Mouse (Mus musculus) lung, postnatal 4 days (tissue): ENCODE results near the gene Ppip5k1.
"Not testable (repeated sequence)": the region's sequence is repeated elsewhere in the genome, so short reads cannot be mapped to it uniquely, and the experiment has no call there.

Experiments
- DNase-seq, 2 experiments: peaks; one replicate each; pipeline ENCODE4 v3.0.0; 2021

Gene Ppip5k1

DNA sequence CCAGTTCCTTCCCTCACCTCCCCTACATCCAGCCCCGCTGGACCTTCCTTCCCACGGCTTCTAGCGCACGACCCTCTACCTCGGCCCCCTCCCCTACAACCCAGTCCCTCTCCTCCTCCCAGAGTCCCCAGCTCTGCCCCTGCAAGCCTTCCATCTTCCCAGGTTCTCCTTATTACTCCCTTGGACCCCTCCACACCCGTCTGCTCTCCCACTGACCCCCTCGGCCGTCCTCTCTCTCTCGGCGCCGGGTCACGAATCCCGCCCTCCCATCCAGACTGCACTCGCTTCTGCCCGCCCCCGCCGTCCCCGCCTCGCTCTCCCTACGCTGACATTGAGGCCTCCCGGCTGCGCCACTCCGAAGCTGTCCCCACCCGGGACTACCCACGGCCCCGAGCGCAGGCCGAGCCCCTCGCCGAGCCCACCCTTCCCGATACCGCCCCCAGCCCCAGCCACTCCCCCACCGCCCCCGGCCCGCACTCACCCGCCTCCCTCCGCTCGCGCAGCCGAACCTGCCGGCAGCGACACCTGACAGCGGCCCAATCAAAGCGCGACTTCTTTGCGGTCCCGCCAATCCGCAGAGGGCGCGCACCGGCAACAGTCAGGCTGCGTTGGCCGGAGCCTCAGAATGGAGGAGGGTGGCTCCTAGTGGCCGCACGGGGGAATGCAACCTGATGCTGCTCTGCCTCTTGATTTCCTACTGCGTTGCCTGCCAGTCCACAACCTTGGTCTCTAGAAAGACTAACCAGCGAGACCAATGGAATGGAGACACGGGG lies at the start of gene Ppip5k1:
Ppip5k1 (minus strand) TSS at position 577 of the 773 bp plus-strand sequence.
- DNase-seq: peak; percentile 97 to 98

DNA sequence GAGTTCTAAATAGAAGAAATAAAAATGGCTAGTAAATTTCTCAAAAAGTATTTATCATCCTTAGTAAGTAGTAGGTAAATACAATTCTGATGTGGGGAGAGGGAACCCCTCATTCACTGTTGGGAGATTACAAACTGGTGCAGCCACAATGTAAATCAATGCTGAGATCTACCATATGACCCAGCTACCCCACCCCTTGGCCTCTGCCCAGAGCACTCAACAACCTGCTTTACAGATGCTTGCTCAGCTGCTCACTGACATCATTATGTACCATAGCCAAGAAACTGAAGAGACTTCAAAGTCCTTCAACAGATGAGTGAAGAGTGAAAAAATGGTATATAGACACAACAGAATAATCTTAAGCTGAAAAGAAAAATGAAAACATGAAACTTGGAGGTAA lies 48.1 kb upstream of the Ppip5k1 start:
- no peak for DNase-seq

DNA sequence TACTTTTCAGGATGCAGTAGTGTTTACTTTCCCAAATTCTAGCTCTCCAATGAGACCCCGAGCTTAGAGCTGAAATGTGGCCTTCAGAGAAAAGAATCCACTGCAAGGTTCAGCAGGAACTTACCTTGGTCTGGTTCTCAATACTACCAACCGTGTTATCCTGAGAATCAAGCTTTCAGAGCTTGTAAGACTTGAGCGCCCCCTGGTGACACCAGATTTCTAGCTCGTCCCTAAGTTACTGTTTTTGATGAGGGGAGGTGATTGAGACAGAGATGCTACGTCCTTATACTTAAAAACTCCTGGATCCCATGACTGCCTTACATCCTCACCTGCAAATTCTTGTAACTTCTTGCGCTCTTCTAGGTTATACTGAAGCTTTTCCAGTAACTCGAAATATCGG lies 41.4 kb upstream of the Ppip5k1 start:
- DNase-seq: peak; percentile 51 to 79

DNA sequence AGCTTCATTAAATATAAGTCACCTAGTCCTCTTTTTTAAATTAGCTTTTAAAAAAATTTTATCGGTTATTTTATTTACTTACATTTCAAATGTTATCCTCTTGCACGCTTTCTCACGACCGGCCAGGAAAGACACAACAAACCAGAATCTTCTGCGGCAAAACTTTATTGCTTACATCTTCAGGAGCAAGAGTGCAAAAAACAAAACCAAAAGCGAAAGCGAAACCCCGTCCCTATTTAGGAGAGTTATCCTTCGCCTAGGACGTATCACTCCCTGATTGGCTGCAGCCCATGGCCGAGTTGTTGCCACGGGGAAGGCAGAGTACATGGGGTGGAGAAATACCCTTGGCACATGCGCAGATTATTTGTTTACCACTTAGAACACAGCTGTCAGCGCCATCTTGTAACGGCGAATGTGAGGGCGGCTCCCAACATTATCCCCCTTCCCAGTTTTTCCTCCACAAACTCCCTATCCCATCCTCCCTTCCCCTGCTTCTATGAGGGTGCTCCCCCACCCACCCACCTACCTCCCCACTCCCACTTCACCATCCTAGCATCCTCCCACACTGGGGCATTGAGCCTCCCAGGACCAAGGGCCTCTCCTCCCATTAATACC lies 31.9 kb upstream of the Ppip5k1 start, which contains the start of gene Strc:
Strc (minus strand) TSS at position 208 of the 615 bp plus-strand sequence.
- not testable (repeated sequence) for DNase-seq

DNA sequence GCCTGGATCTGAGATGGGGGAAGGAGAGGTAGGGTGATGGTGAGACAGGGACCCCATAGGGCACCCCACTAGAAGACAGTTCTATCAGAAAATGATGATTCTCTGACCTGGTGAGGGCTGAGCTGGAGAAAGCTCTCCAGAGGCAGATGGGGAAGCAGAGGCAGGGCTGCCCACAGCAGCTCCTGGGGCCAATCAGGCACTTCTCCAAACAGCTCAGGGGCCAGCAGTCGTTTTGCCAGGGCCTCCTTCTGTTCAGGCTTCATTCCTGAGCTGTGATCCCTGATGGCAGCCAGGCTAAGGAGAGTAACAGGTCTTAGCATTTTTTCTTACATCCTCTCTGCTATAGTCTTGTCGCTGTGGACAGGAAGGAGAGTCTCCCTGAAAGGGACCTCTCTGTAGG lies 19.6 kb upstream of the Ppip5k1 start:
- no peak for DNase-seq

DNA sequence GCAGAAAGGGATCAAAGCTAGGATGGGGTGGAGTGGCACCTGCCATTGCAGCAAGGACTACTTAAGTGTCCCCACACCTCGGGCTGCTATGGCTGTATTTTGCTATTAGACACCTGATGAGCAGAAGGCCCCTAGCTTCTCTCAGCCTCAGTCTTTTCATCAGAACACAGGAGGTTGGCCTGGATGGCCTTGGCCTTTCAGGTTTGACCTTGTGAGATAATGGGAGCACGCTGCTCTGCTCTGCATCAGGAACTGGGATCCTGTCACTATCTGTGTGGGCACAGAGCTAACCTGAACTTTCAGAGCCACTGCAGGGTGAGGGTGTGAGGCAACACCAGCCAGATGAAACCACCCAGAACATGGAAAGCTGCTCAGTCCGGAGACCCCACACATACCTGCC lies 17.1 kb upstream of the Ppip5k1 start:
- DNase-seq: no peak

DNA sequence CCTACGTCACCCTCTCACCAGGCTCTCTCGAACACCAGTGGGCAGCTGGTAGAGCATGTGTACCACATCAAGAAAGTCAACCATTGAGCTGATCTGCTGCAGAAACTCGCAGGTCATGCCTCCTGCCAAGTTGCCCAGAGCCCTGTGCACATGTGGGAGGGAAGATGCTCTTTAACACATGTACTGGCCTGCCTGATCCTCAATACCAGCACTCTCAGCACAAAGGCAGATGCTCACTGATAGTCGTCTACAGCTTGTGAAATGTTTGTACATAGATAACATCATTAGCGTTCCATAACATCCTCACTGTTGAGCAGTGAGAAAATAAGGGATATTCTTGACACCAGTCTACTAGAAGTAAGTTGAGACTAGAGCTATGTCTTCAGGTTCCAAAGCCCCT lies 15.7 kb upstream of the Ppip5k1 start:
- no peak for DNase-seq

DNA sequence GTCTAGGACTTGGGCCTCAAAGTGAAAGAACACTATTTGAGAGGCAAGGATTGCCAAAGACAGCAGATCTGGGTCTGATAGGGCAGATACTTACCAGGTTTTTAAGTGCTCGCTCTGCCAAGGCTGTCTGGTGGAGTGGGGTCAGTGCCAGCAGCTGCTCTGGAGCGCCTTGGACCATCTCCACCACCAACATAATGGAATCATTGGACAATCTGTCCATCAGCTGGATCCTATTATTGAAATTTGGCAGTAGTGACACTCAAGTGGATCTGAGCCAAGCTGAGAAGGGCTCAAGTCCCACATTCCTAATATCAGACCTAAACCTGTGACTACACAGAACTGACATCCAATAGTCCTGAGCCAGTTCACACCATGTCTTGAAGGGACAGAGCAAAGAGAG lies 13.6 kb upstream of the Ppip5k1 start:
- DNase-seq: no peak

DNA sequence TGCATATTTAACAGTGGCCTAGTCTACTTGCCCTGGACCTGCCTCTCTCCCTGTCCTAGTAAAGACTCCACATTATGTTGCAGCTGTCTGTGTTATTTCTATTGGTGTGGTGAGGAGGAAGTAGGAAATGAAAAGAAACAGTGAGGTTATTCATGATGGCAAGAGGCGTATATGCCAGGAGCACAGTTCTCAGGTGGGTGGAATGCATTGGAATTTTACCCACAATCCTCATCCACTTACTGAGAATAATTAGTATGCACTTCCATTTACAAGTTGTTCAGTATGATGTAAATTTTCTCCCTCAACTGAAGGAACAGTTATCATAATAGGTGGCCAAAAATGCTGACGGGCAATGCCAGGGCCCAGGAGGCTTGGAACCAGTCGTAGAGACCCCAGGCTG lies 8.5 kb upstream of the Ppip5k1 start:
- DNase-seq: no peak

DNA sequence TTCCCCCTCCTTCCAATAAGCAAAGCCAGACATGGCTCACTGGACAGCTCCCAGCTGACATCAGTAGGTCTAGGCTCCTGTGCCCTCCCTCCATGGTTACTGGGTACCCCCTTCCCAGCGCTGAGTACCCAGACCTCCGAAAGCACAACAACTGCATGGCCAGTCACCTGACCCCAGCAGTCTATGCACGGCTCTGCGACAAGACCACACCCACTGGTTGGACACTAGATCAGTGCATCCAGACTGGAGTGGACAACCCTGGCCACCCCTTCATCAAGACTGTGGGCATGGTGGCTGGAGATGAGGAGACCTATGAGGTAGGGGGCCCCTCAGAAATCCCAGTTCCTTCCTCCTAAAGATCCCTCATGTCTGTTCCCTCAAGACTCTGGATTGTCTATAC lies 4.3 kb upstream of the Ppip5k1 start:
- no peak for DNase-seq

DNA sequence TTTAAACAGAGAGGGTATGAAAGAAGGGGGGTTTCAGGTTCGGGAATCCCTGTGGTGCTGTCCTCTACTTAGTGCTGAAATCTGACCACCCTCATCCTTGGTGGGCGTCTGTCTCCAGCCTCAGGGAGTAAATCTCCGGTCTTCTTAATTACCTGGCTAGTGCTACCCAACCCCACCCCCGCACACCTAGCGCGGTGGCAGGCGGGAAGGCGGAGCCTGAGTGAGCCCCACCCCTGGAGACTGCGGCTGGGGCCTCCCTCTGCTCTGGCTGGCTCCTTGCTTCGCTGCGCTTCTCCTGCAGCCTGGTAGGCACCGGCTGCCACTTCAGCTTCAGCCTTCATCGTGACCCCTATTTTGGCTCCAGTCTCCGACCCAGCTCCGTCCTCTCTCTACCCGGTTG lies 3.2 kb upstream of the Ppip5k1 start:
- DNase-seq: peak; percentile 63 to 69

DNA sequence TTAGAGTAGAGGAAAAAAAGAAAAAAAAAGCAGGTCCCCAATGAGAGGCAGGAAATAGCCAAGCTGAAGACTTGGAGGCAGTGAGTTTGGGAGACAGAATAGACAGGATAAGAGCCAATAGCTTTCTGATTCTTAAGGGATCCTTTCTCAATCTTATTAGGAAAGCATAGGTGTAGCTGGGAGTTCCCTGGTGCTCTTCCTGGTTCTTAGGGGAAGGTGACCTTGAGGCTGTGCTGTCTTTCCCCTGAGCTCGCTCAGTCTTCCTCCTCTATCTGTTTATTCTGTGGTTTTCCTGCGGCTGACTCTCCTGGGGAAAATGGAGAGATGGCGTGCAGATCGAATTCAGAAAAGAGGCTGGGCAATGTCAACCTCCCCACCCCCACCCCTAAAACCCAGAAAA lies 2.8 kb upstream of the Ppip5k1 start:
- no peak for DNase-seq

DNA sequence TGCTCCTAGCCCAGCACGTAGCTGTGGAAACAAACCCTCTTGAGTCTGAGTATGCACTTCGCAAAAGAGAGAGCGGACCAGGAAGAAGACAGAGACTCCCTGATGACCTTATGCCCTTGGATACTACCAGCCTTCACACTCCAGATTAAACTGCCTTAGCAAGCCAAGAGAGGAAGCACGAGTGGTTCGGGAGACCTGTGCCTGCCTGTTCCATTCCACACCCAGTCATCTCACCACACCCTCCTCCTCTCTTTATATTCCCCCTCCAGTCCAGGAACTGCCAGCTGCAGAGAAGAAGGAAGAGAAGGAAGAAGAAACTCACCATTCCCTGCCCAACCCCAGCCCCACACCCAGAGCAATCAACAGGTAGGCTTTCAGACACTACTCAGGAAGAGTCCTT lies 2.3 kb upstream of the Ppip5k1 start, which contains the start of gene Ckmt1:
Ckmt1 (plus strand) TSS at position 221 of the 400 bp plus-strand sequence.
- DNase-seq: no peak

DNA sequence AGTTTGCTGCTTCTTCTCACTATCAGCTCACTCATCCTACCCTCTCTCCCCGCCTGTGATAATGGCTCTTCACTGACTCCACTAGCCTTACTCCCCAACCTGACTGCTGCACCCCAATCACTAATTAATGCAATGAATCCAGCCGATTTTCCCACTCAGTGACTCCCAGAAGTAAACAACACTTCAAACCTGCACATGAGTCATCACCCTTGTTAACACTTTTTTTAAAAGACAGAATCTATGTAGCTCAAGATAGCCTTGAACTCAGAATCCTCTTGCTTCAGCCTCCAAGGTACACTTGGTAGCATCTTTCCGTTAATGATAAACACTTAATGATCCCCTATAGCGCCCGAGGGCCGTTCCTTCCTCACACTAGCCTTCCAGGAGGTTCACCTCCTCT lies 818 bp downstream of the Ppip5k1 start:
- no peak for DNase-seq

DNA sequence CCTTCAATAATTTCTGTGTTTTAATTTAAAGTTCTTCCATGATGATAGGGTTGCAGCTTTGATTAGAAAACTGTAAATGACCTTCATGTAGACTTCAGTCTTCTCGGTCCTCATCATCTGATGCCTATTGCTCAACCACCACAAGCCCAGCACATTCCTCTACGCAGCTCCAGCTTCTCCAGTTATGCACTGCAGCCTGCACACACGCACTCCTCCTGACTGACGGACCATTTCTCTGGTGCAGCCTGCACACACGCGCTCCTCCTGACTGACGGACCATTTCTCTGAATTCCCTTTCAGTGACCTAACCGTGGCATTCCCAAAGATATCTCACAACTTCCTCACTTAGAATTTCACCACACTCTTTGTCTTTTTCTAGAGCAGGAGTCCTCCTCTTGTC lies 2.0 kb downstream of the Ppip5k1 start:
- DNase-seq: no peak

DNA sequence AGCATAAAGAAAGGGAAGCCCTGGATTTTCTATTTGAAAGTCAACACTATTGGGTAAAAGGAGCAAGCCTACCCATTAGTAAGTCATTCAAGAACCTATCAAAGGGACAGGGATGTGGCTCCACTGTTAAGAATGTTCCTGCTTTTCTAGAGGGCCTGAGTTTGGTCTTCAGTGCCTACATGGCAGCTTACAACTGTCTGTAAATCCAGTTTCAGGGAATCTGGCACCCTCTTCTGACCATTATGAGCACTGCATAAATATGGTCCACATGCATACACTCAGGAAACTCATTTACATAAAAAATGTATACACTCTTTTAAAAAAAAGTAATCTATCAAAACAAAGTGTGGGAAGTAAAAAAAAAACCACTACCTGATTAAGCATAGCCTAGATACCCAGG lies 16.1 kb downstream of the Ppip5k1 start:
- DNase-seq: no peak

DNA sequence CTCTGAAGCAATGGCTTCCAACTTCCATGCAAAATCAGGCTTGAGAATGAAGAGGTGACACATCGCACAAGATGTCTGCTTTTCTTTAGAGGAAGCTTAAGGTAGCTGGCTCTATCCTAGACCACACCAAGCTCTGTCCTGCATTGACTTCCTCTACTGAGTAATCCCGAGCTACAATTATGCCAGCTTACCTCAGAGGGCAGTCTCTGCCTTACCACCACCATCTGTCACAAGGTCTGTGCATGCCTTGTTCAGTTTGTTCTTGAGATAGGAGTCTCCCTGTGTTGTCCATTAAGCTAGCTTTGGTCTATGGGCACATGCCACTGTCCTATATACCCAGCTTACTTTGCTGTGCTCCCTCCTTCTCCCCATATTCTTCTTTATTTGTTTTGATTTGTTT lies 25.7 kb downstream of the Ppip5k1 start:
- DNase-seq: no peak

DNA sequence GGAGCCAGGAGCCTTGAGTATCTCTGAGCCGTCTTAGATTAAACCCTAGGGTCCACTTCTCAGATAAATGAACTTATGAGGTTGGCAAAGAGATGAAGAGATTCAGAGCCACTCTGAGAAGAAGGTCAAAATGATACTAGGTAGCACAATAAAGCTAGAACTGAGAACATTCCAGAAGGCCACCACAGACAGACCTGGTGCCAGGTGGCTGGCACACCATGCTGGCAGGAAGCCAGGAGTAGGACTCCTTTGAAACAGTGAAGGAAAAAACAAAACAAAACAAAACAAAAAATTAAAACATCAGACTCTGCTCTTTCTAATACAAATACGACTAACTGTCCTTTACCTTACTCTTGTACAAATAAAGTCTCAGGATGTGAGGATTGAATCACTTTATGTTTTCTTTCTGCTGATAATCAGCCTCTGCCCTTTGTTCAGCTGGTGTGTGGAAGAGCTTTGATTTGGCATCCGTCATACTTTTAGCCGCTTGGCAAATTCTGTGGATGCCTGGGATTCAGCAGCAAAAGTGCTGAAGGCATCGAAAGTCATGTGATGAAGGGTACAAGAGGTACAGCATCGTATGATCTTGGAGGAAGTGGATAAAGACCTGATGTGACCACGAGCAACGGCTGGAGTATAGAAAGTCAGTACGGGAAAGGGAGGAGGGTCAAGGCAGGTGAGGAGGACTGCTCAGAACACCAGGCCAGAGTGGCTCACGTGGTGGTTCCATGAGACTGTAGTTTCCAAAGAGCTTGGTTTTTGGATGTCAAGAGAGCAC lies 31.3 kb downstream of the Ppip5k1 start:
- no peak for DNase-seq

DNA sequence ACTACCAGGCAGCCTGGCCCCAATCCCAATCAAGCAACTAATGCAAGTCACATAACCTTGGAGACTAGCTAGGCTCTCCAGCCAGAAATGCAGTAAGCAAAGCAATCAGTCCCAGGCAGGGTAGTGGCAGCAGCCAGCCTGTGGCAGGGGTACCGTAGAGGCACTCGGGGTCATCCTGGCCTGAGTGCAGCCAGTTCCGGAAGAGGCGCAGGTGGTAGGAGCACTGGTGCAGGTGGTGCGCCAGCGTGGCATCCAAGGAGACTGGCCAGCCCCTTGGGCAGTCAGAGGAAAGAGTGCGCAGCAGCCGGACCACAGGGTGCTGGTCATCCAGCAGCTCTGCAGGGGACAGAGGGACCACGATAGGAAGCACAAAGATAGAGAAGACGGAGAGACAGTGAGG lies 32.2 kb downstream of the Ppip5k1 start:
- no peak for DNase-seq

DNA sequence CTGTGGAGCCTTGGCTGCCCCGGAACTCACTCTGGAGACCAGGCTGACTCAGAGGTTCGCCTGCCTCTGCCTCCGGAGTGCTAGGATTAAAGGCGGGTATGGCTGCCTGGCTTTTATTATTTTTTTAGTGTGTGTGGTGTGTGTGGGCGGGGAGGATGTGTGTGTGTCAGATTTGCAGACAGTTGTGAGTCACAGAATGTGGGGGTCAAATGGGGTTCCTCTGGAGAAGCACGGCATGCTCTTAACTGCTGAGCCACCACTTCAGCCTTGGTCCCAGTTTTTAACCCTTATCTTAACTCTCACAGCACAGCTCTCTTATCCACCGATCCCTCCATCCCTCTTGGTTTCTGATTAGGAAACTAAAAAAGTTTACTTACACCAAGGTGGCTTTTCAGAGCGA lies 38.9 kb downstream of the Ppip5k1 start:
- DNase-seq: no peak

DNA sequence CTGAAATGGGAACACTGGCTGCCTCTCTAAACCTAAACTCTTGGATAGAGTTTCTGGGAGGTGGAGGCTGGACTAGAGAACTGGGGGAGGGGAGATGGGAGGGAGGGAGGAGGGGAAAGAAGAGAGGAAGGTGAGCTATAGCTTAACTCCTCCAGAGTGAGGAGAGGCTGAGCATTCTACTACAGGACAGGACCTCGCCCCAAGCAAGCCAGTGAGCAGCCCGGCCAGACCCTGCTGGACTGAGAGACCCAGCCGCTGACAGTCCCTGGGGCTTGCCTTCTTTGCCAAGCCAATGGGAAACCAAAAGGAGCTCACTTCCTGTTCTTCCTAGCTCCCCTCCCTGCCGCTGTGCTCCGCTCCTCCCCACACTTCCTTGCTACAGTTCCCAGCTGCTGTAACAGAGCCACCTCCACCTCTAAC lies 46.2 kb downstream of the Ppip5k1 start:
- DNase-seq: peak; percentile 44 to 54

DNA sequence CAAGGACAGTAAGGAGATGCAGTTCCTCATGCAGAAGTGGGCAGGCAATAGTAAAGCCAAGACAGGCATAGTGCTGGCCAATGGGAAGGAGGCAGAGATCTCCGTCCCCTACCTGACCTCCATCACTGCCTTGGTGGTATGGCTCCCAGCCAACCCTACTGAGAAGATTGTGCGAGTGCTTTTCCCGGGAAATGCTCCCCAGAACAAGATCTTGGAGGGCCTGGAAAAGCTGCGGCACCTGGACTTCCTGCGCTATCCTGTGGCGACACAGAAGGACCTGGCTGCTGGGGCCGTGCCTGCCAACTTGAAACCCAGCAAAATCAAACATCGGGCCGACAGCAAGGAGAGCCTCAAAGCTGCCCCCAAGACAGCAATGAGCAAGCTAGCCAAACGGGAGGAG lies 55.2 kb downstream of the Ppip5k1 start:
- no peak for DNase-seq

DNA sequence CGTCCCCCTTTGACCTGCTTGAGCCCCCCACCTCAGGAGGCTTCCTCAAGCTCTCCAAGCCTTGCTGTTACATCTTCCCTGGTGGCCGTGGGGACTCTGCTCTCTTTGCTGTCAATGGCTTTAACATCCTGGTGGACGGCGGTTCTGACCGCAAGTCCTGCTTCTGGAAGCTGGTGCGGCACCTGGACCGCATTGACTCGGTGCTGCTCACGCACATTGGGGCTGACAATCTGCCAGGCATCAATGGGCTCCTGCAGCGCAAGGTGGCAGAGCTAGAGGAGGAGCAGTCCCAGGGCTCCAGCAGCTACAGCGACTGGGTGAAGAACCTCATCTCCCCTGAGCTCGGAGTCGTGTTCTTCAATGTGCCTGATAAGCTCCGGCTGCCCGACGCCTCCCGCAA lies 55.7 kb downstream of the Ppip5k1 start:
- DNase-seq: no peak

DNA sequence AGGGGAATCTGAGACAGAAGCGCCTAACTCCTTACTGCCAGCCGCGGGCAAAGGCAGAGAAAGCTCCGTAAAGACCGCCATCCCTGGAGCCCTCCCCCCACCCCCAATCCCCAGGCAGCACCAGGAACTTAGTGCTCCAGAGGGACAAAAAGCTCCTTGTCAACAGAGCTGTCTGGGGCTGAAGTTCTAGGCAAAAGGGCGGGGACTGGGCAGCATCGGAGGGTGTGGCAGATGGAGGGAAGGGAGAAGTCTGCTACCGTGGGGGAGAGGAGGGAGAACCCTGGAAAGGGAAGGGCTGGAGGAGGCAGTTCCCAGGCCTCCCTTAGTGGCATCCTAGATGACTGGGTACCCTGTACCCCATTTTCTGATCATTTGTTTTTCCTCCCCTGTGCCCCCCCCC lies 57.1 kb downstream of the Ppip5k1 start:
- no peak for DNase-seq
